In genomic region chr1:62801429-62801828, GRCm38 (mm10) we compare ENCODE assay signal across 23 mouse cellular contexts.
"Had no signal": no experiment of that assay in that cellular context is flagged by ENCODE, and none has a peak within 500 bp of the region (broad histone marks: within the 10 kb centered on the region; RNA-seq: fewer than 3 reads in every experiment).

No protein-coding gene starts in this region.

- H3K9ac ChIP-seq: heart, embryonic 13.5 days; heart, embryonic 15.5 days; hindbrain, embryonic 13.5 days; intestine, embryonic 15.5 days; limb, embryonic 12.5 days; liver, embryonic 13.5 days; liver, embryonic 15.5 days; liver, postnatal 0 days had no signal

- ATAC-seq: hindbrain, embryonic 16.5 days; inflammation-experienced regulatory T-cells, adult 6 months; intestine, embryonic 15.5 days; intestine, postnatal 0 days; liver, postnatal 0 days had no signal

- H3K27ac ChIP-seq: gastrocnemius, adult 2 months; heart, embryonic 13.5 days; heart, embryonic 15.5 days; hindbrain, embryonic 13.5 days; intestine, embryonic 15.5 days; kidney, postnatal 0 days; left cerebral cortex, adult 2 months; limb, embryonic 10.5 days; limb, embryonic 12.5 days had no signal

- H3K36me3 ChIP-seq: heart, embryonic 10.5 days; heart, embryonic 13.5 days; heart, embryonic 15.5 days; hindbrain, embryonic 13.5 days; intestine, embryonic 15.5 days; liver, embryonic 13.5 days; liver, embryonic 15.5 days had no signal

- H3K27me3 ChIP-seq: heart, embryonic 13.5 days; heart, embryonic 15.5 days; hindbrain, embryonic 13.5 days; intestine, embryonic 15.5 days; limb, embryonic 12.5 days; liver, embryonic 13.5 days; liver, embryonic 15.5 days had no signal

- H3K9me3 ChIP-seq: heart, embryonic 10.5 days; heart, embryonic 13.5 days; heart, embryonic 15.5 days; hindbrain, embryonic 13.5 days; intestine, embryonic 15.5 days; limb, embryonic 10.5 days; limb, embryonic 12.5 days; liver, embryonic 13.5 days; liver, embryonic 15.5 days had no signal

- H3K4me3 ChIP-seq: gastrocnemius, adult 2 months; heart, embryonic 10.5 days; heart, embryonic 13.5 days; heart, embryonic 15.5 days; hindbrain, embryonic 13.5 days; intestine, embryonic 15.5 days; layer of hippocampus, adult 2 months; left cerebral cortex, adult 2 months; limb, embryonic 10.5 days; limb, embryonic 12.5 days; liver, embryonic 13.5 days; liver, embryonic 15.5 days had no signal

- DNase-seq: gastrocnemius, adult 2 months; gastrocnemius, postnatal 10 days; gastrocnemius, postnatal 25 days; heart, adult 18-20 months; heart, postnatal 4 days; kidney, adult 8-10 months; kidney, postnatal 14 days; liver, embryonic 13.5 days; liver, postnatal 0 days had no signal

- H3K4me2 ChIP-seq: heart, embryonic 13.5 days; heart, embryonic 15.5 days; hindbrain, embryonic 13.5 days; intestine, embryonic 15.5 days; limb, embryonic 12.5 days; liver, embryonic 15.5 days had no signal

- H3K4me1 ChIP-seq: heart, embryonic 10.5 days; heart, embryonic 15.5 days; intestine, embryonic 15.5 days had no signal
